Mouse (Mus musculus) midbrain, embryonic 13.5 days (tissue): ENCODE data around the gene Lpar1. TPM values are rescaled to one million over a fixed set of nuclear protein-coding genes. Genes with fewer than 3 reads are reported as not detected.

Experiments
- ATAC-seq: fragments of 200-750 bp; cut with Nextera tagmentation; 2 replicates; pipeline ENCODE4 v1.8.0; 2017; ENCODE audit warnings: mild to moderate bottlenecking, moderate TSS enrichment, moderate library complexity
- H3K27ac ChIP-seq: fragments of 300-500 bp; sonication (generic); 2 replicates; pipeline ENCODE4 v1.5.1; 2015; ENCODE audit warnings: inconsistent platforms, mild to moderate bottlenecking, moderate library complexity
- H3K27me3 ChIP-seq: fragments of 300-500 bp; sonication (generic); 2 replicates; pipeline ENCODE4 v1.6.1; 2015; ENCODE audit warnings: mild to moderate bottlenecking, inconsistent platforms
- H3K36me3 ChIP-seq: fragments of 300-500 bp; sonication (generic); 2 replicates; pipeline ENCODE4 v1.6.1; 2015; ENCODE audit warnings: mild to moderate bottlenecking, inconsistent platforms
- H3K4me1 ChIP-seq: fragments of 300-500 bp; sonication (generic); replicated peaks from 2 replicates; pipeline ENCODE4 v1.6.1; 2015; ENCODE audit warnings: inconsistent platforms
- H3K4me2 ChIP-seq: fragments of 300-500 bp; sonication (generic); replicated peaks from 2 replicates; pipeline ENCODE4 v1.6.1; 2015; ENCODE audit warnings: moderate library complexity, mild to moderate bottlenecking, inconsistent platforms
- H3K4me3 ChIP-seq: fragments of 300-500 bp; sonication (generic); replicated peaks from 2 replicates; pipeline ENCODE4 v1.5.1; 2015; ENCODE audit warnings: mild to moderate bottlenecking, inconsistent platforms
- H3K9ac ChIP-seq: fragments of 300-500 bp; sonication (generic); replicated peaks from 2 replicates; pipeline ENCODE4 v1.6.1; 2015; ENCODE audit warnings: mild to moderate bottlenecking, inconsistent platforms
- H3K9me3 ChIP-seq: fragments of 300-500 bp; sonication (generic); 2 replicates; pipeline ENCODE4 v1.6.1; 2016; ENCODE audit warnings: mild to moderate bottlenecking, inconsistent platforms
- WGBS: fragments of 180-500 bp; shearing (Covaris S2); methylation state at CpG from one replicate; pipeline ENCODE4 v1.1.7; 2015; 5-methylcytosine and 5-hydroxymethylcytosine counted together
- polyA plus RNA-seq: library from polyadenylated mRNA; unstranded; fragments of >200 nt; fragmentation: Nextera tagmentation; extraction: Ambion mirVana; gene quantifications from 2 replicates; pipeline ENCODE4 v1.2.1, GENCODE M21; 2015

Lpar1 gene
- polyA plus RNA-seq, 1 experiment from 2014 or later, result 18.2 TPM

DNA sequence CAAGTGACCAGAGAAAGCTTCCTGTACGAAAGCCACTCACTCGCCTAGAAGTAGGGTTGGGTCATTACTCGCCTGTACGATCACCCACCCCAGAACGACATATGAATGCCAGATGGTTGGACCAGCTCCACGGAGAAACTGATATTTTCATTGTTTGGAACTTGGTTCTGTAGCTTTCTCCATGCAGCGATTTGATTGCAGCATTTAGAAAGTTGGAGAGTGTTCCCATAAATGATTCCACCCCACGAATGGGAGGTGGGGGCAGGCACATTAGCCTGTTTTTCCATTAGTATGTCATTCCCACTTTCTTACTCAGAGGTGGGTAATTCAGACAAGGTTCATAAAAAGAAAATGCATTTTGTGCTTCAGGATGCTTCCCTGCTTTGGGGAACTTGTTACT, 14.8 kb upstream of the Lpar1 start:
- Histone ChIP-seq H3K4me2 (no peak overlapping the region), H3K4me1 (no peaks in the 10 kb centered on the region), H3K27me3 (no peaks in the 10 kb centered on the region), H3K36me3 (no peaks in the 10 kb centered on the region), H3K27ac (no peak overlapping the region), H3K9me3 (no peaks in the 10 kb centered on the region), H3K9ac (no peak overlapping the region), H3K4me3 (no peak overlapping the region)
- no peak for ATAC-seq
- 90% methylated on average over 8 of the region's 8 CpGs for WGBS

DNA sequence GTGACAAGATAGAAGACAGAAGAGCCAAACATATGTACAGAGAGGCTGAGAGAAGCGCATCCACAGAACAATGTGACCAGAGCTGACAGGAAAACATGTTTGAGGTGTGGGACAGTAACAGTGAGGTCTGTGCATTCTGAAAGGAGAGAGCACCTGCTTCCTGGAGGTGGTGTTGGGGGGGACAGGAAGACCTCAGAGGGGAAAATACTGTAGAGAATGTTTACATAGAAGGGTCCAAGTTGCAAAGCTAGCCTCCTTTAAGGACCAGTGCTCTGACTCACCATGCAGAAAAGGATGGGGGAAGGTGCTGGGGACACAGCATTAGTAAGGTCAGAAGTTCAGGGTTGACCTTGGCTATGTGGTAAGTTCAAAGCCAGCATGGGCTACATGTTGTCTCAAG, 9.1 kb upstream of the Lpar1 start:
- Histone ChIP-seq H3K27me3 (no peaks in the 10 kb centered on the region), H3K27ac (no peak overlapping the region), H3K9ac (no peak overlapping the region), H3K9me3 (no peaks in the 10 kb centered on the region), H3K36me3 (no peaks in the 10 kb centered on the region), H3K4me1 (no peaks in the 10 kb centered on the region), H3K4me2 (no peak overlapping the region), H3K4me3 (no peak overlapping the region)
- 94% methylated on average over 1 of the region's 1 CpGs for WGBS
- no peak for ATAC-seq

DNA sequence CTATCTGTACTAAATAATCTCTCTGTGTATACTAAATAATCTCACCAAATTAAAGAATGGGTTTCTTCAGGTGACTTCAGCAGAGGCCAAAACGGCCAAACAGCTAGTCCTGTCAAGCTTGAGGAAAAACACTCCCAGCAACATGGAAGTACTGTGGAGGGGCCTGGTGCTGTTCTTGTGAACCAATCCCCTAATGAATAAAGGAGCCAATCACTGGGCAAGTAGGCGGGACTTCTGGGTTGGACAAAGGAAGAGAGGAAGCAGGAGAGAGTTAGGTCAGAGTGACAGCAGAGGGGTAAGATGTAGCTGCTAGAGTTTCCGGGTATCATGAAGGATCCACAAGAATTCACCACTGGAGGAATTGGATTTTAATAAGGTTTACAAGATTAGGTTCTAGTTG, 3.3 kb upstream of the Lpar1 start:
- Histone ChIP-seq H3K9ac (no peak overlapping the region), H3K27me3 (peaks cover 16% of the 10 kb centered on the region), H3K27ac (no peak overlapping the region), H3K36me3 (no peaks in the 10 kb centered on the region), H3K4me3 (no peak overlapping the region), H3K4me2 (no peak overlapping the region), H3K9me3 (no peaks in the 10 kb centered on the region), H3K4me1 (peaks cover 15% of the 10 kb centered on the region)
- ATAC-seq, result no peak
- WGBS, result 77% methylated on average over 3 of the region's 3 CpGs

DNA sequence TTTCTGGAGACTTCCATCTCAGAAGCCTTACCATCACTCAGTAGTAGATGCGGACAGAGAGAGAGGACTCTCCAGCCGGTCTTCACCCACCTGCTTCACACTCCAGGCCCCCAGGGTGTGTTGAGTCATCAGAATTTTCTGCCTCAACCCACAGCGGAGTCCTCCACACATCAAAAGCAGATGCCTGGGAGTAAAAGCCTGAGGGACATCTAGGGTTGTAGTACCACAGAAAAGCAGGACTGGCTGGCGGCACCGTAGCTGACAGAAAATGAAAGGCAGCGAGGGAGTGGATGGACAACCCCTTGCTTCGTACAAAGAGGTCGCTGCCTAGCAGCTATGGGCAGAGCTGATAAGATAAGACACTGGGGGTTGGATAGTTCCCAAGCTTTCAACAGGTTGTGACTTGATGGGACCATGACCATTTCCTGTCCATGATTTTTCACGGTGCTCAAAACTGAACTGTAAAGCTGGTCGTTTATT, 701 bp upstream of the Lpar1 start:
- Histone ChIP-seq H3K4me3 (no peak overlapping the region), H3K9me3 (no peaks in the 10 kb centered on the region), H3K4me2 (peak overlapping the region; percentile 96), H3K36me3 (no peaks in the 10 kb centered on the region), H3K27me3 (peaks cover 21% of the 10 kb centered on the region), H3K4me1 (peaks cover 15% of the 10 kb centered on the region), H3K27ac (no peak overlapping the region), H3K9ac (no peak overlapping the region)
- no peak for ATAC-seq
- 35% methylated on average over 10 of the region's 10 CpGs for WGBS

DNA sequence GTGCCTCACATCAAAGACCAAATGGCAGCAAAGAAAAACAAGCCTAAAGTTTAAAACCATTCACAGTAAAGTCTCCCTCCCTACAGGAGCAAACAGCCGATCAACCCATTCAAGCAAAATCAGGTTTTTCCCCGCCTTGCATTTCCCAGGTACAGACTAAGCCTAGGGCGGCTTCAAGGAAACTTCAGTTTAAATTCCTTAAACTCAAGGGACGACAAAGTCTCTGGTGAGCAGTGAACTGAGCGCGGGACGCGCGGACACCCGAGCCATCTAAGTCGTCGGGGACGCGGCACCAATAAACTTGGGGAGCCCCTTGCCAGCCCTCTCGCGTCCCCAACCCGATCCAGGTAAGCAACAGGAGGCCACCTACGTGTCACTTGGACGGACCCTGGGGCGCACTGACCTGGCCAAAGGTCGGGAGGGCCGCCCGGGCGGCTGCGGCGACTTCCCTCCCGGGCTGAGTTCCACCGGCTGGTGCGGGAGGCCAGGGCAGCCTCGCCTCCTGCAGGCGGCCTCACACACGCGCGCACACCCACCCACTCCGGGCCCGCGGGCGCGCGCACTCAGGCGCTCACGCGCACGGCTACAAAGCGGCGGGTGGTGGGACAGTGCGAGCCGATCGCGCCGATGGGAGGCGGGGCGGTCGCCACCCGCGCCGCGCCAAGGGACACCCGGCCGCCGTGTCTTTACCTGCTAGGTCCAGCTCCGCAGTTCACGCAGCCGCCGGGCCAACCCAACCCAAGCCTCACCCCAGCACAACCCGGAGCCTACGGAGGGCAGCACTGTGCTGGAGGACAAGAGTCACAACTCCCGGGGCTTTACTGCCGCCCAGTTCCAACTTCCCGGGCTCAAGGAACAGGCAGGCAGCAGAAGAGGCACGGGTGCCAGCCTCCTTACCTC, 717 bp downstream of the Lpar1 start:
- ATAC-seq, result peak; percentile 93
- Histone ChIP-seq H3K36me3 (no peaks in the 10 kb centered on the region), H3K9me3 (no peaks in the 10 kb centered on the region), H3K4me1 (peaks cover 15% of the 10 kb centered on the region), H3K9ac (peak overlapping the region; percentile 74), H3K27ac (no peak overlapping the region), H3K27me3 (peaks cover 21% of the 10 kb centered on the region), H3K4me3 (peak overlapping the region; percentile 74), H3K4me2 (peak overlapping the region; percentile 96)
- WGBS, result under 1% methylated on average over 71 of the region's 71 CpGs

DNA sequence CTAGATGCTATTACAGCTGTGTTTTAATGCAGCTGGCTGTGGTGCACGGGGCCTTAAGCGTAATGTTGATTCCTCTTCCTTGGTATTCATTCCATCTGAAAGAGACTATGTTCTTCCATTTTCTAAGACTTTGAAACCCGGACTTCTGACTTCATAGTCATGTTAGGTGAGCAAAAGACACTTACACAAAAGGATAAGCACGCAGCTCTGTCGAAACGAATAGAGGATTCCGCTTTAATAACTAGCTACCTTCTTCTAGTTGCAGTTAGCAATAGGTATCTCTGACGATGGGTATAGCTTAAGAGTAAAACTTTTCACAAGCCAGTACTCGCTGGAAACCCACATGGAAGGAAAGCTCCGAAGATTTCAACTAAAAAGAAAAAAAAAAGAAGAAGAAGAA, 1.5 kb downstream of the Lpar1 start:
- no peak for ATAC-seq
- Histone ChIP-seq H3K27ac (no peak overlapping the region), H3K27me3 (peaks cover 21% of the 10 kb centered on the region), H3K4me3 (peak overlapping the region; percentile 74), H3K4me2 (peak overlapping the region; percentile 96), H3K4me1 (peaks cover 15% of the 10 kb centered on the region), H3K36me3 (no peaks in the 10 kb centered on the region), H3K9me3 (no peaks in the 10 kb centered on the region), H3K9ac (no peak overlapping the region; the same call in 1 of the 2 replicates)
- whole genome bisulfite sequencing, result 6% methylated on average over 10 of the region's 10 CpGs

DNA sequence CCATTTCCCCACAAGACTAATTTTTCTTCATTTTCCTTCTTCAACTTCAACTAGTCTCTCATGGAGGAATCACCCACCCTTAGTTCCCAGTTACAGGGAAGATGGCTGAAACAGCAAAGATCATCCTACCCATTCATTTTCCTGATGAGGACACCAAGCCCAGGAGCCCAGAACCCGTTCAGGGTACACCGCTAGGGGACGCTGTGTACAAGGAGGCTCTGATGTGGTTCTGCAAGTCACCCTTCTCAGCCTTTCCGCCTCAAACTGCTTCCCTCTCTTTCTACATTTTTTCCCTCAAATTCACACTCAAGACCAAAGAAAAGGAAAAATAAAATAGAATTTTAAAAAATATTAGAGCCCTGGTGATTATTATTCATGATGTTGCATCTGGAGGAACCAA, 1.9 kb downstream of the Lpar1 start:
- Histone ChIP-seq H3K27me3 (peaks cover 21% of the 10 kb centered on the region), H3K9me3 (no peaks in the 10 kb centered on the region), H3K27ac (no peak overlapping the region), H3K4me1 (peaks cover 15% of the 10 kb centered on the region), H3K4me2 (peak overlapping the region; percentile 96), H3K36me3 (no peaks in the 10 kb centered on the region), H3K4me3 (peak overlapping the region; percentile 74), H3K9ac (no peak overlapping the region)
- 6% methylated on average over 4 of the region's 4 CpGs for WGBS
- no peak for ATAC-seq

DNA sequence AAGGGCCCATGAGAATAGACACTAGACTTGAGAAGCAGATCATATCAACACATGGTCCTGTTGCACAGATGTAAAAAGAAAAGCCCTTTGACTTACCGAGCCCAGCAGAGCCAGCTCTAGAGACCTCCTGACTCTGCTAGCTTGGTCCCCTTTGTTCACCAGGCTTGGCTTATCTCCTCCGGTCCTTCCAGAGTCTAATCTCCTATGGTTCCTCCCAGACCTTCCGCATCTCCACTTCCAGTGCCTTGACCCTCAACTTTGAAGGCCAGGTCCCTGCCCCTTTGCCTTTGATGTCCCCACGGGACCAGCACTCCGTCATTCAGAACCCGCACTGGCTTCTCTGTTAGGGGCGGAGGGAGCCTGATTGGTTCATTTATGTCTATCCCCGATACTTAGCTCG, 6.0 kb downstream of the Lpar1 start:
- Histone ChIP-seq H3K9ac (no peak overlapping the region), H3K9me3 (no peaks in the 10 kb centered on the region), H3K27ac (no peak overlapping the region), H3K4me1 (peaks cover 11% of the 10 kb centered on the region), H3K36me3 (no peaks in the 10 kb centered on the region), H3K4me3 (no peak overlapping the region), H3K4me2 (no peak overlapping the region), H3K27me3 (peaks cover 11% of the 10 kb centered on the region)
- WGBS, result 70% methylated on average over 9 of the region's 9 CpGs
- no peak for ATAC-seq

DNA sequence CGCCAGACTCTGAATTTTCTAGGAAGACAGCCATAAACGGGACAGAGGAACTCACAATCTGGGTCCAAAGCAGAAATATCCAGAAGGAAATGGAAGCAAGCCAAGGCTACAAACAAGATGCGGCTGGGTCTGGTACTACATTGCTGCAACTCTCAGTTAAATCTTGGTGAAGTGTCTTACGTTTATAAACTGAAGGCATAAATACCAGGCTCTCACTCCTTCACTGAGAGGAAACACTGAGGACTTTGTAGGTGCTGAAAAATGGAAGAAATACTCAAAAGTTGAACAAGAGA, 6.5 kb downstream of the Lpar1 start:
- H3K4me3 ChIP-seq, result no peak overlapping the region
- no peak for ATAC-seq
- 93% methylated on average over 4 of the region's 4 CpGs for WGBS

DNA sequence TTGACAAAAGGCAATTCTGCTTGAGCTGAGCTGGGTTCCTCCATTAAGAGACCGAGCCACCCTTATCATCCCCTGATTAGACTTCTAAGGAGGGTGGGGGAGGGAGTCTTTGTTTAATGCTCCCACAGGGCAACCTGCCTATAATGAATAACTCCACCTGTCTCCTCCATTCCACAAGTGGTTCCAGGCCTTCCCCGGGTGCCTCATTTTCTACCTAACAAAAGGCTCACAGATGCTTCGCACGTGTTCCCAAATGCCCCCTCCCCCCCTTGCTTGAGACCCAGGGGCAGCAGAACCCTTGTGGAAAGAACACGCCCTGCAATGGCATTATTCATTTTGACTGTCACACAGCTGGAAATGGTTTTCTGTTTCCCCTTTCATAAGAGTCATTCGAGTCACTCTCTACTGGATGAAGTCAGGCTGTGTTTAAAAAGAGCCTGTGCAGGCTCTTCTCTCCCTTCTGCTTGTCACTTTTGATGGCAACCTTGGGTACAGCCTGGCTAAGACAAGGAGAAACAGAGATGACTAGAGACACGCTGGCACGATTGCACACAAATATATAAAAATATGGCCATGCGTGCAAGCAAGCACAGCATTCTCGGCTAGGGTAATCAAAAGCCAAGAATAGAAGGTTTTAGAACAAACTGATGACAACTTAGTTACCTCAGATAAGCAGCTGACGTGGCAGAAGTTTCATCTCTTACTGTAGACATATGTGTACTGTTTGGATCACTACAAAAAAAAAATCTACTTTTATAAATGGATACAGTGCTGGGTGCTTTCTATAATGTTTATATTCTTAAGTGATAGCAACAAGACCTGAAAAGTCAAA, 7.0 kb downstream of the Lpar1 start:
- no peak overlapping the region for H3K4me2 ChIP-seq
- H3K9ac ChIP-seq, result no peak overlapping the region
- H3K4me3 ChIP-seq, result no peak overlapping the region
- H3K27me3 ChIP-seq, result peaks cover 1% of the 10 kb centered on the region
- 0 out of 2 replicates have a peak, but pooled peaks cover 4% of the 10 kb centered on the region for H3K4me1 ChIP-seq
- ATAC-seq, result no peak
- H3K36me3 ChIP-seq, result no peaks in the 10 kb centered on the region
- H3K9me3 ChIP-seq, result no peaks in the 10 kb centered on the region
- WGBS, result 57% methylated on average over 11 of the region's 11 CpGs
- H3K27ac ChIP-seq, result no peak overlapping the region

More for the DNA sequence above, 6.5 kb downstream of the Lpar1 start:
- Histone ChIP-seq H3K27ac (no peak overlapping the region), H3K9ac (no peak overlapping the region), H3K27me3 (peaks cover 7% of the 10 kb centered on the region), H3K36me3 (no peaks in the 10 kb centered on the region), H3K9me3 (no peaks in the 10 kb centered on the region), H3K4me2 (no peak overlapping the region), H3K4me1 (peaks cover 6% of the 10 kb centered on the region; the same call in 1 of the 2 replicates)

DNA sequence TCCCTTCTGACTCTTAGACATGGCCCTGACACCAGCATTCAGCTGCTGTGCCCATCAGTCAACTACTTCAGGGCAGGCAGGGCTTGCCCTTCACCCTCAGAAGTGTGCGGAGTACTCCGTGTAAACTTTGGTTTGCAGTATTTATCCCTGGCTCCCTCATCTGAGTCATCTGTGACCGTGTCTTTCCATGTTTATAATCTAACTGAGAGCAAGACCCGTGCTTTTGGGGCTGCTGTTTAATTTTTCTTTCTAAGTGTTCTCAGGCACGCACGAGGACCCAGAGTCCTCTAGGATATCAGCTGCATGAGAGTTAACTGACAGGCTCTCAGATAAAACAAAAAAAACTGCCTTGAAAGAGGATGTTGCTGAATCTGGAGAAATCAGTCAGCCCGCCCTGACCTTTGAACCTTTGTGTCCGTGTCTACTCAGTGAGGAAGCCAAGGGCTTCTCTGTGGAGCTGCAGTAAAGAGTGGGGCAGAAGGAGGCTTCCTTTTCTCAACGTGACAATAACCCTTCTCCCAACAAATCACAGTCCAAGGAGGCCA, 7.7 kb downstream of the Lpar1 start:
- Histone ChIP-seq H3K4me3 (no peak overlapping the region), H3K27me3 (no peaks in the 10 kb centered on the region), H3K27ac (no peak overlapping the region), H3K9ac (no peak overlapping the region), H3K36me3 (no peaks in the 10 kb centered on the region), H3K4me2 (no peak overlapping the region), H3K9me3 (no peaks in the 10 kb centered on the region), H3K4me1 (0 out of 2 replicates have a peak, but pooled peaks cover 4% of the 10 kb centered on the region)
- no peak for ATAC-seq
- WGBS, result 55% methylated on average over 9 of the region's 9 CpGs

DNA sequence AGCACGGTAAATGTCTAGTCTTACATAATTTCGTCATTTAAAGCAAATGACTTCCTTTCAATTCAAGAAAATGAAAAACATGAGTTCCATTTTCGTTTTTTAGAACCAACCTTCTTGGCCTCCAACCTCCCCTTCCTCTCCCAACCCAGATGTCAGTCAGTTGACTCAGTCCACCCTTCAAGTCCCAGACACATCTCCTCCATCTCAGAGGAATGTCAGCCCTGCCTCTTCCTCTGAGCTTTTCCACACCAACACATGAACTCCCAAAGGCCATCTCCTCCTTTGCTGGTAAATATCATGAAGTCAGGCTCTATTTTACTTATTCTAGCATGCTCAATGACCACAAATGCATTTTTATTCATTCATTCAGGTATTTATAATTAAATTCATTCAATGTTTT, 10.5 kb downstream of the Lpar1 start:
- Histone ChIP-seq H3K36me3 (no peaks in the 10 kb centered on the region), H3K27ac (no peak overlapping the region), H3K4me3 (no peak overlapping the region), H3K4me2 (no peak overlapping the region), H3K9ac (no peak overlapping the region), H3K27me3 (no peaks in the 10 kb centered on the region), H3K9me3 (no peaks in the 10 kb centered on the region), H3K4me1 (0 out of 2 replicates have a peak, but pooled peaks cover 4% of the 10 kb centered on the region)
- WGBS, result 92% methylated on average over 3 of the region's 3 CpGs
- no peak for ATAC-seq
